8 mouse cellular contexts compared by ENCODE assay signal in the genomic region with DNA sequence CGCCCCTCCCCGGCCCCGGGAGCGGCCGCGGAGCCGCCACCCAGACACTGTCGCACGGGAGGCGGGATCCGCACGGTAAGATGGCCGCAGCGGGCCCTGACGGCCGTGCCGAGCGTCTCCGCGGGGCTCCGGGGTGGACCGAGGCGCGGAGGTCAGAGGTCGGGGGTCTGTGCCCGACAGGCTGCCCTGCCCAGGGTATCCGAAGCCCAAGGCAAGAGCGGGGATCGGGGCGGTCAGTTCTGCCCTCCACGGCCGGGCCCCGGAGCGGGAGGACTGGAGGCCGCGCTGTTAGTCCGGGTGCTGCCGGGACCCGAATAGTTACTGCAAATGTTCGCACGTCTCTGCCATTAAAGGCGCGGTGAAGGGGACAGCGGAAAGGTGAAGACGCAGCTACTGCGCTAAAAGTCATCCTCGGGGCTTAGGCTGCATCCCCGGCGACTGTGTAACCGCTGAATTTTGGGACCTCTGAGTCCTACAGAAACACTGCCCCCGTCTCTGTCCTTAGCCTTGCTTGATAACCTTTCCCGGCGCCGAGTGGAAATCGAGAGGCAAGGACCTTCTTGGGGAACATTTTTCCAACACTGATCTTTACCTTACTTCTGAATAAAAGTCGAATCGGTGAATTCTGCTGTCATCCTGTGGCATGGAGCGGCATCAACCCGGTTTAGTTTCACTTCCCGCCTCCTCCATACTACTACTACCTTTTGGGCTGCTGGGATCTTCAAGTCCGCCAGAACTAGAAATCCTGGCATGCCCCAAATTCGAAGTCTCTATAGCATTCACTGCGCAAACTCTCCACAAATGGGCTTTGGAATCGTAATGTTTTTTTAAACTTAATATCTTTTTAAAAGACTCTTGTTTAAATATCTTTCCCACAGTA. TPM values are rescaled to one million over a fixed set of nuclear protein-coding genes. Genes with fewer than 3 reads are reported as not detected.
DNase-seq lines count a peak whose midpoint lies in the region; ATAC-seq lines count a peak whose summit lies in the region.

No protein-coding gene starts in this region.

- peak overlapping the region; percentile 69 for H3K4me2 ChIP-seq in heart, embryonic 15.5 days
- H3K4me2 ChIP-seq in stomach, embryonic 16.5 days (ENCODE audit: low read depth, low read length) = peak overlapping the region; percentile 85

- H3K9ac ChIP-seq in heart, embryonic 15.5 days = peak overlapping the region; percentile 100
- H3K9ac ChIP-seq in stomach, embryonic 16.5 days (ENCODE audit: low read length) = peak overlapping the region; percentile 100

- 1% methylated on average over 64 of the region's 64 CpGs for WGBS in heart, embryonic 15.5 days
- WGBS in forebrain, embryonic 10.5 days = 3% methylated on average over 64 of the region's 64 CpGs
- whole genome bisulfite sequencing in stomach, embryonic 16.5 days = 2% methylated on average over 63 of the region's 64 CpGs

- peaks cover 25% of the 10 kb centered on the region for H3K4me1 ChIP-seq in heart, embryonic 15.5 days (replicated peaks)
- H3K4me1 ChIP-seq in forebrain, embryonic 10.5 days = peaks cover 26% of the 10 kb centered on the region
- peaks cover 16% of the 10 kb centered on the region for H3K4me1 ChIP-seq in stomach, embryonic 16.5 days (ENCODE audit: control insufficient read depth, insufficient read depth, low read length)

- H3K27ac ChIP-seq in heart, embryonic 15.5 days = peak overlapping the region; percentile 91
- peak overlapping the region; percentile 98 for H3K27ac ChIP-seq in forebrain, embryonic 10.5 days
- peak overlapping the region; percentile 94 for H3K27ac ChIP-seq in stomach, embryonic 16.5 days (ENCODE audit: low read length)

- H3K9me3 ChIP-seq in heart, embryonic 15.5 days (replicated peaks) = no peaks in the 10 kb centered on the region
- H3K9me3 ChIP-seq in forebrain, embryonic 10.5 days = no peaks in the 10 kb centered on the region
- no peaks in the 10 kb centered on the region for H3K9me3 ChIP-seq in stomach, embryonic 16.5 days (replicated peaks; ENCODE audit: control insufficient read depth, low read length)

- peak; percentile 60; the same call in 1 of the 2 replicates for ATAC-seq in heart, embryonic 15.5 days (replicated peaks; ENCODE audit: insufficient number of reproducible peaks, insufficient read depth, low FRiP score, low read depth)
- ATAC-seq in stomach, embryonic 16.5 days (ENCODE audit: insufficient read depth, low FRiP score) = peak; percentile 61; the same call in 1 of the 2 replicates

- H3K4me3 ChIP-seq in heart, embryonic 15.5 days = peak overlapping the region; percentile 100
- peak overlapping the region; percentile 82 for H3K4me3 ChIP-seq in forebrain, embryonic 10.5 days
- H3K4me3 ChIP-seq in stomach, embryonic 16.5 days (replicated peaks; ENCODE audit: low read length) = peak overlapping the region; percentile 98

- H3K27me3 ChIP-seq in heart, embryonic 15.5 days = no peaks in the 10 kb centered on the region
- no peaks in the 10 kb centered on the region for H3K27me3 ChIP-seq in forebrain, embryonic 10.5 days (ENCODE audit: poor library complexity, severe bottlenecking)
- no peaks in the 10 kb centered on the region for H3K27me3 ChIP-seq in stomach, embryonic 16.5 days (ENCODE audit: control insufficient read depth, insufficient read depth, low read length)

- H3K36me3 ChIP-seq in heart, embryonic 15.5 days = peaks cover 21% of the 10 kb centered on the region
- H3K36me3 ChIP-seq in forebrain, embryonic 10.5 days (replicated peaks) = peaks cover 51% of the 10 kb centered on the region
- peaks cover 8% of the 10 kb centered on the region; the same call in 1 of the 2 replicates for H3K36me3 ChIP-seq in stomach, embryonic 16.5 days (ENCODE audit: control insufficient read depth, insufficient read depth, low read length)

- DNase-seq in heart, adult 8-10 months (ENCODE audit: low spot score) = no peak
- DNase-seq in ES-CJ7 (ENCODE audit: low read depth, low spot score) (peak; percentile 22), liver (peak; percentile 42)
- DNase-seq in forebrain, embryonic 10.5 days (ENCODE audit: extremely low spot score, low spot score) = no peak
- DNase-seq in thymus, postnatal 10 days (ENCODE audit: low spot score in 2 of 2) = no peak
- DNase-seq in right cerebral cortex, postnatal 14 days = no peak

RNA-seq across cellular contexts. Expression of a gene that starts 0.6 kb away (rescaled TPM):
- 45.3 and 47.4 TPM in 2 replicates for polyA plus RNA-seq in heart, embryonic 15.5 days (2015; fragmentation: Nextera tagmentation; extraction: Ambion mirVana)
- total RNA-seq in heart, adult 8-10 months (2022) = 10 to 100 TPM; 57.6 to 66.1 (median 59.5) TPM
- 46.8 and 47.7 TPM in 2 replicates for polyA plus RNA-seq in forebrain, embryonic 10.5 days (2016; fragmentation: Nextera tagmentation; extraction: Ambion mirVana)
- polyA plus RNA-seq in stomach, embryonic 16.5 days (2015; fragmentation: Nextera tagmentation; extraction: Ambion mirVana) = 60.7 and 65.8 TPM in 2 replicates

RNA-seq across cellular contexts. Expression of a gene that starts 0.7 kb away (rescaled TPM):
- polyA plus RNA-seq in heart, embryonic 15.5 days (2015; fragmentation: Nextera tagmentation; extraction: Ambion mirVana) = 14.0 and 19.0 TPM in 2 replicates
- total RNA-seq in heart, adult 8-10 months (2022) = 10 to 100 TPM; 25.2 to 35.9 (median 31.1) TPM
- 33.8 and 34.3 TPM in 2 replicates for polyA plus RNA-seq in forebrain, embryonic 10.5 days (2016; fragmentation: Nextera tagmentation; extraction: Ambion mirVana)
- polyA plus RNA-seq in stomach, embryonic 16.5 days (2015; fragmentation: Nextera tagmentation; extraction: Ambion mirVana) = 23.9 and 26.7 TPM in 2 replicates

RNA-seq across cellular contexts. Expression of a gene that starts 14.5 kb away (rescaled TPM):
- 0.48 and 1.7 TPM in 2 replicates for polyA plus RNA-seq in heart, embryonic 15.5 days (2015; fragmentation: Nextera tagmentation; extraction: Ambion mirVana)
- under 1 TPM; 0.30 to 0.75 (median 0.40) TPM for total RNA-seq in heart, adult 8-10 months (2022)
- polyA plus RNA-seq in forebrain, embryonic 10.5 days (2016; fragmentation: Nextera tagmentation; extraction: Ambion mirVana) = 0.46 and 0.95 TPM in 2 replicates
- polyA plus RNA-seq in stomach, embryonic 16.5 days (2015; fragmentation: Nextera tagmentation; extraction: Ambion mirVana) = 4.9 and 5.1 TPM in 2 replicates

Comparison
In these comparisons a context has a peak if more than half of its experiments do, and no peak if none do; other contexts are left out.
1. DNase-seq: peak in ES-CJ7 (single experiment) and liver (single experiment); none in heart, adult 8-10 months (single experiment), forebrain, embryonic 10.5 days (single experiment), thymus, postnatal 10 days (0 of 2) and right cerebral cortex, postnatal 14 days (single experiment).
2. Peak in every context shown above with its lines, with median percentiles within 50 percentile points of each other: H3K27ac ChIP-seq and H3K4me3 ChIP-seq.